Mouse (Mus musculus): ENCODE results near the gene Marveld2. TPM values are rescaled to one million over a fixed set of nuclear protein-coding genes. Genes with fewer than 3 reads are reported as not detected.

Marveld2 gene
- polyA plus RNA-seq, 1 experiment = 4.5 TPM

GRCm38 (mm10) chr13:100648223-100648622 lies 31.5 kb upstream of the Marveld2 start:
- no peak for TF ChIP-seq CTCF (IDR thresholded peaks at IDR 0.05; ENCODE audit: extremely low read depth, insufficient read depth, insufficient read length, insufficient replicate concordance)
- TF ChIP-seq POLR2A (IDR thresholded peaks at IDR 0.05; ENCODE audit: low read depth, low read length) = no peak
- no peak overlapping the region for H3K4me3 ChIP-seq (ENCODE audit: extremely low read depth, insufficient read depth, insufficient read length)
- WGBS = 91% methylated on average over 8 of the region's 8 CpGs
- no peak for DNase-seq (ENCODE audit: low read depth in 1 of 2, low spot score in 2 of 2)
- no peak overlapping the region for H3K27ac ChIP-seq (ENCODE audit: insufficient read depth, low read length)
- peaks cover 17% of the 10 kb centered on the region for H3K36me3 ChIP-seq (ENCODE audit: control insufficient read depth, insufficient read depth, low read length)
- peaks cover 10% of the 10 kb centered on the region for H3K4me1 ChIP-seq (ENCODE audit: control insufficient read depth, insufficient read depth, insufficient read length)
- no peaks in the 10 kb centered on the region for H3K27me3 ChIP-seq (ENCODE audit: control insufficient read depth, insufficient read depth, low read length)

DNA sequence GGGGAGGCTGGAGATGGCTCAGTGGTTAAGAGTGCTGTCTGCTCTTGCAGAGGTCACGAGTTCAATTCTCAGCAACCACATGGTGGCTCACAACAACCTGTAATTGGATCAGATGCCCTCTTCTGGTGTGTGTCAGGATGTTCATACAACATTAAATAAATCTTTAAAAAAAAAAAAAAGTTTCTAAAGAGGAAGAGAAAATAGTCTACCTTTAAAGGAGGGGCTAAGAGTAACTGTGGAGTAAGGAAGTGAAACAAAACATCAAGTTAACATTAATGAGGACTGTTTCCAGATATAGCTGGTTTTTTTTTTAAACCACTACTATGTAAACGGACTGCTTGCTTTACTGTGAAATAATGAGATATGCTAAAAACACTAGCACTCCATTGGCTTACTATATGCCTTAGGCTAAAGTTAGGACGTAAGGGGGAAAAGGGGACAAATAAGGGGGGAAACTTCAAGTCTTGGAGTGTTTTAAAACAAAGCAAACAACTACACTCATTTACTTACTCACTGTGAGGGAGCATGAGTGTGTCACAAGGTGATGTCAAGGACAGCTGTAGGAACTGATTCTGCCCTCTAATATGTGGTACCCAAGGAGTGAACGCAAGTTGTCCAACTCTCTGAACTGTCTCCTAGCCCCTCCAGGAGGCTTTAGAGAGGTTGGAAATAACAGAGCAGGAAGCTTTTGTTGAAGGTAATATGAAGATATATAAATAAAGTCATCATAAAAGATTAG lies 25.9 kb upstream of the Marveld2 start:
- TF ChIP-seq POLR2A (IDR thresholded peaks at IDR 0.05; ENCODE audit: low read depth, low read length) = no peak
- no peak for TF ChIP-seq CTCF (IDR thresholded peaks at IDR 0.05; ENCODE audit: extremely low read depth, insufficient read depth, insufficient read length, insufficient replicate concordance)
- no peaks in the 10 kb centered on the region for H3K27me3 ChIP-seq (ENCODE audit: control insufficient read depth, insufficient read depth, low read length)
- H3K4me1 ChIP-seq (ENCODE audit: control insufficient read depth, insufficient read depth, insufficient read length) = no peaks in the 10 kb centered on the region; the same call in 1 of the 2 replicates
- peak overlapping the region; percentile 70 for H3K27ac ChIP-seq (ENCODE audit: insufficient read depth, low read length)
- H3K36me3 ChIP-seq (ENCODE audit: control insufficient read depth, insufficient read depth, low read length) = peaks cover 24% of the 10 kb centered on the region
- 34% methylated on average over 4 of the region's 4 CpGs for WGBS
- peak in 1 of 2 experiments; percentile 53 for DNase-seq (ENCODE audit: low read depth in 1 of 2, low spot score in 2 of 2)
- H3K4me3 ChIP-seq (ENCODE audit: extremely low read depth, insufficient read depth, insufficient read length) = no peak overlapping the region

DNA sequence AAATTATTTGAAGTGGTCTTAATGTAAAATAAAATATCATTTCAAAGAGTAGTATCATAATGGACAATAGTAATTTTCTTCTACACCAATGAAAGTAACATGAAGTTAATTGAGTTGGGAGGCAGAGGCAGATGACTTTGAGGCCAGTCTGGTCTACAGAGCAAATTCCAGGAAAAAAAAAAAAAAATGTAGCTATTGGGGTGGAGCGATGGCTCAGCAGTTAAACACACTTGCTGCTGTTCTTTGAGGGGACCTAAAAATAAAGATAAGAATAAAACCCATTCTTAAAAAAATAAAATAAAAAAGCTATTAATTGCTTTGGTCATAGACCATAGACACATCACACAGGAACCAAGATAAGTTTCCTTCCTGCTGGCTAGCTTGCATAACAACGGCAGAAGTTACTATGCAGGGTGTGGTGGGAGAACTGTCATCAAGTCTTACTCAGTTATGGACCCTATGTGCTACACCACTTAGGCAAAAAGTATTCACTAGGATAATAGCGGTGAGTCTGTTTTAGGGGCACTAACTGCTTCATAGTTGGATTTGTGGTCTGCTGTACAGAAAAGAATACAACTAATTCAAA lies 17.4 kb upstream of the Marveld2 start:
- DNase-seq (ENCODE audit: low read depth in 1 of 2, low spot score in 2 of 2) = no peak
- Histone ChIP-seq H3K4me3 (ENCODE audit: extremely low read depth, insufficient read depth, insufficient read length) (no peak overlapping the region), H3K27me3 (ENCODE audit: control insufficient read depth, insufficient read depth, low read length) (no peaks in the 10 kb centered on the region), H3K36me3 (ENCODE audit: control insufficient read depth, insufficient read depth, low read length) (peaks cover 34% of the 10 kb centered on the region), H3K4me1 (ENCODE audit: control insufficient read depth, insufficient read depth, insufficient read length) (no peaks in the 10 kb centered on the region), H3K27ac (ENCODE audit: insufficient read depth, low read length) (no peak overlapping the region)
- TF ChIP-seq CTCF (IDR thresholded peaks at IDR 0.05; ENCODE audit: extremely low read depth, insufficient read depth, insufficient read length, insufficient replicate concordance) (no peak), POLR2A (IDR thresholded peaks at IDR 0.05; ENCODE audit: low read depth, low read length) (no peak)
- WGBS = 76% methylated on average over 3 of the region's 3 CpGs

DNA sequence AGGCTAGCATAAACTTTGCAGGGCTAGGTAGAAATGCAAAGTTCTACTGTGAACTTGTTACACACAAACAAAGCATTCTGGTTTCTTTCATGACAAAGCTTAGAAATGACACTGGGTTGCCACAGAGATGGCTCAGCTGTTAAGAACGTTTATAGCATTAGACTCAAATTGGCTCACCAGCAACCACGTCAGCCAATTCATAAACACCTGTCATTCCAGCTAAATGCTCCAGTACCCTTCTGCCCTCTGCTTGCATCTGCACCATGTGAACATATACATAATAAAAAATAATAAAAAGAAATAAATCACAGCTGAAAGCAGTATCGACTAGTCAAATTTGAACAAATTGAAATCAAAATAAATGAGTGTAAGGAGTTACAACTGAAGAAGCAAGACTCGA lies 5.5 kb upstream of the Marveld2 start:
- H3K4me1 ChIP-seq (ENCODE audit: control insufficient read depth, insufficient read depth, insufficient read length) = no peaks in the 10 kb centered on the region
- 81% methylated on average over 4 of the region's 4 CpGs for WGBS
- no peak for DNase-seq (ENCODE audit: low read depth in 1 of 2, low spot score in 2 of 2)
- no peak overlapping the region for H3K27ac ChIP-seq (ENCODE audit: insufficient read depth, low read length)
- H3K27me3 ChIP-seq (ENCODE audit: control insufficient read depth, insufficient read depth, low read length) = no peaks in the 10 kb centered on the region
- TF ChIP-seq CTCF (IDR thresholded peaks at IDR 0.05; ENCODE audit: extremely low read depth, insufficient read depth, insufficient read length, insufficient replicate concordance) (no peak), POLR2A (IDR thresholded peaks at IDR 0.05; ENCODE audit: low read depth, low read length) (no peak)
- peaks cover 28% of the 10 kb centered on the region for H3K36me3 ChIP-seq (ENCODE audit: control insufficient read depth, insufficient read depth, low read length)
- H3K4me3 ChIP-seq (ENCODE audit: extremely low read depth, insufficient read depth, insufficient read length) = no peak overlapping the region

GRCm38 (mm10) chr13:100617583-100617982 lies 812 bp upstream of the Marveld2 start:
- 96% methylated on average over 13 of the region's 13 CpGs for WGBS
- H3K27ac ChIP-seq (ENCODE audit: insufficient read depth, low read length) = no peak overlapping the region
- H3K4me1 ChIP-seq (ENCODE audit: control insufficient read depth, insufficient read depth, insufficient read length) = peaks cover 5% of the 10 kb centered on the region
- DNase-seq (ENCODE audit: low read depth in 1 of 2, low spot score in 2 of 2) = no peak
- peaks cover 18% of the 10 kb centered on the region for H3K36me3 ChIP-seq (ENCODE audit: control insufficient read depth, insufficient read depth, low read length)
- no peak overlapping the region for H3K4me3 ChIP-seq (ENCODE audit: extremely low read depth, insufficient read depth, insufficient read length)
- H3K27me3 ChIP-seq (ENCODE audit: control insufficient read depth, insufficient read depth, low read length) = no peaks in the 10 kb centered on the region
- TF ChIP-seq CTCF (IDR thresholded peaks at IDR 0.05; ENCODE audit: extremely low read depth, insufficient read depth, insufficient read length, insufficient replicate concordance) = no peak
- no peak for TF ChIP-seq POLR2A (IDR thresholded peaks at IDR 0.05; ENCODE audit: low read depth, low read length)

DNA sequence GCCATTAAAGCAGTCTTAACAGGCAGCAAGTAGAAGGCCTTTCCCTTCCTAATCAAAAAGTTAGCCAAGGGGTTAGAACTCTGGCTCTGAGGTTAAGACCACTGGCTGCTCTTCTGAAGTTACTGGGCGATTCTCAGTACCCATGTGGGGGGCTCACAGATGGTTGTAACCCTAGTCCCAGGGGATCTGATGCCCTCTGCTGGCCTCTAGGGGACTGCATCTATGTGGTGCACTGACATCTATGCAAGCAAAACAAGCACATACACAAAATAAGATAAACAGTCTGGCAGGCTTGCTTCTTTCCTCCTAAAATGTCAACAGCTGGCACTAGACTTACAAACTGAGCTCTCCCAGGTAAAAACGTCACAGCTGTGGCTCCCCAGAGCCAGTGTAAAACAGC lies 3.9 kb downstream of the Marveld2 start:
- peaks cover 5% of the 10 kb centered on the region for H3K4me1 ChIP-seq (ENCODE audit: control insufficient read depth, insufficient read depth, insufficient read length)
- TF ChIP-seq POLR2A (IDR thresholded peaks at IDR 0.05; ENCODE audit: low read depth, low read length) (no peak), CTCF (IDR thresholded peaks at IDR 0.05; ENCODE audit: extremely low read depth, insufficient read depth, insufficient read length, insufficient replicate concordance) (no peak)
- no peak overlapping the region for H3K4me3 ChIP-seq (ENCODE audit: extremely low read depth, insufficient read depth, insufficient read length)
- H3K27ac ChIP-seq (ENCODE audit: insufficient read depth, low read length) = no peak overlapping the region
- WGBS = 70% methylated on average over 2 of the region's 2 CpGs
- DNase-seq (ENCODE audit: low read depth in 1 of 2, low spot score in 2 of 2) = no peak
- peaks cover 9% of the 10 kb centered on the region for H3K36me3 ChIP-seq (ENCODE audit: control insufficient read depth, insufficient read depth, low read length)
- H3K27me3 ChIP-seq (ENCODE audit: control insufficient read depth, insufficient read depth, low read length) = no peaks in the 10 kb centered on the region

GRCm38 (mm10) chr13:100612251-100612650 lies 4.5 kb downstream of the Marveld2 start:
- H3K36me3 ChIP-seq (ENCODE audit: control insufficient read depth, insufficient read depth, low read length) = peaks cover 7% of the 10 kb centered on the region
- H3K27ac ChIP-seq (ENCODE audit: insufficient read depth, low read length) = no peak overlapping the region
- DNase-seq (ENCODE audit: low read depth in 1 of 2, low spot score in 2 of 2) = no peak
- peaks cover 5% of the 10 kb centered on the region for H3K4me1 ChIP-seq (ENCODE audit: control insufficient read depth, insufficient read depth, insufficient read length)
- TF ChIP-seq POLR2A (IDR thresholded peaks at IDR 0.05; ENCODE audit: low read depth, low read length) = no peak
- TF ChIP-seq CTCF (IDR thresholded peaks at IDR 0.05; ENCODE audit: extremely low read depth, insufficient read depth, insufficient read length, insufficient replicate concordance) = no peak
- H3K27me3 ChIP-seq (ENCODE audit: control insufficient read depth, insufficient read depth, low read length) = no peaks in the 10 kb centered on the region
- WGBS = 94% methylated on average over 10 of the region's 10 CpGs
- H3K4me3 ChIP-seq (ENCODE audit: extremely low read depth, insufficient read depth, insufficient read length) = no peak overlapping the region
